Mouse (Mus musculus): ENCODE measurements at regions not wholly inside any gene's neighbourhood (a gene's known extent, or its start where the extent isn't known, plus 50 kb on each side); places are given as distances from the start of the nearest gene placed in this dataset.

GRCm38 (mm10) chr4:55594699-55595098 is 62.4 kb upstream of the Klf4 start:
- no peak for ATAC-seq (replicated peaks in 1 of 2; ENCODE audit: insufficient read depth in 1 of 2, low FRiP score in 2 of 2, low TSS enrichment in 1 of 2, low read depth in 1 of 2, poor library complexity in 2 of 2, severe bottlenecking in 2 of 2)

- no peak for ATAC-seq (replicated peaks in 1 of 2; ENCODE audit: insufficient read depth in 1 of 2, low FRiP score in 2 of 2, low TSS enrichment in 1 of 2, low read depth in 1 of 2, poor library complexity in 2 of 2, severe bottlenecking in 2 of 2)
These were observed 60.9 kb upstream of the Klf4 start for GRCm38 (mm10) chr4:55593132-55593531.

- ATAC-seq (replicated peaks in 1 of 2; ENCODE audit: insufficient read depth in 1 of 2, low FRiP score in 2 of 2, low TSS enrichment in 1 of 2, low read depth in 1 of 2, poor library complexity in 2 of 2, severe bottlenecking in 2 of 2), result peak; percentile 39 to 73; a peak in 2 of 4 replicates
These were observed 53.9 kb upstream of the Klf4 start for GRCm38 (mm10) chr4:55586212-55586611.

- ATAC-seq (replicated peaks in 1 of 2; ENCODE audit: insufficient read depth in 1 of 2, low FRiP score in 2 of 2, low TSS enrichment in 1 of 2, low read depth in 1 of 2, poor library complexity in 2 of 2, severe bottlenecking in 2 of 2), result no peak
These were observed 51.3 kb upstream of the Klf4 start for GRCm38 (mm10) chr4:55583589-55583988.
